Mouse (Mus musculus) cortical plate, adult 2 months (tissue): ENCODE measurements around the gene Il1rl2.

Experiments used
- CTCF ChIP-seq: fragments of 200-500 bp; IDR thresholded peaks from 2 replicates; pipeline ENCODE4 v1.5.1; 2011; ENCODE audit warnings: mild to moderate bottlenecking, control low read depth, low read length; ENCODE audit not compliant: insufficient read depth; ENCODE audit errors: extremely low read depth
- POLR2A ChIP-seq: fragments of 200-500 bp; IDR thresholded peaks from 2 replicates; pipeline ENCODE4 v1.6.1; 2011; ENCODE audit warnings: mild to moderate bottlenecking, low read length, control low read depth; ENCODE audit not compliant: insufficient read depth; ENCODE audit errors: extremely low read depth

GRCm38 (mm10) chr1:40372951-40373350 lies 48.5 kb downstream of the Il1rl2 start:
- TF ChIP-seq CTCF: no peak
- no peak for TF ChIP-seq POLR2A
